Mouse (Mus musculus) myocyte (in vitro differentiated cells): ENCODE measurements at regions not wholly inside any gene's neighbourhood (a gene's known extent, or its start where the extent isn't known, plus 50 kb on each side); places are given as distances from the start of the nearest gene placed in this dataset.

Experiments
- H3K27me3 ChIP-seq: one replicate; pipeline ENCODE4 v1.6.1; 2011; ENCODE audit not compliant: control insufficient read depth, insufficient read depth, insufficient read length
- H3K36me3 ChIP-seq: one replicate; pipeline ENCODE4 v1.6.1; 2011; ENCODE audit not compliant: control insufficient read depth, insufficient read depth
- H3K4me2 ChIP-seq: one replicate; pipeline ENCODE4 v1.6.1; 2011; ENCODE audit warnings: low read depth, control low read depth
- H3K4me3 ChIP-seq: one replicate; pipeline ENCODE4 v1.5.1; 2011; ENCODE audit warnings: mild to moderate bottlenecking, control low read depth, moderate library complexity
- H3K79me2 ChIP-seq: one replicate; pipeline ENCODE4 v1.6.1; 2011; ENCODE audit not compliant: control insufficient read depth, insufficient read depth
- H3ac ChIP-seq: one replicate; pipeline ENCODE4 v1.6.1; 2011; ENCODE audit not compliant: control insufficient read depth, insufficient read length
- CEBPB ChIP-seq: IDR thresholded peaks from 2 replicates; pipeline ENCODE4 v1.6.1; 2011; ENCODE audit warnings: mild to moderate bottlenecking, moderate library complexity; ENCODE audit not compliant: poor library complexity, insufficient read depth, severe bottlenecking
- E2F4 ChIP-seq: IDR thresholded peaks from one replicate; pipeline ENCODE4 v1.6.1; 2011; ENCODE audit warnings: mild to moderate bottlenecking, control low read depth, moderate library complexity; ENCODE audit not compliant: insufficient read depth
- MAX ChIP-seq: IDR thresholded peaks from one replicate; pipeline ENCODE4 v1.6.1; 2011; ENCODE audit warnings: low read depth, mild to moderate bottlenecking, control low read depth
- MYOD1 ChIP-seq, 3 experiments: IDR thresholded peaks; one replicate each; pipeline ENCODE4 v1.6.1; 2011; ENCODE audit warnings: control low read depth in 2 of 3, low read depth in 2 of 3, mild to moderate bottlenecking in 2 of 3, moderate library complexity in 1 of 3; ENCODE audit not compliant: insufficient read length in 2 of 3, control insufficient read depth in 1 of 3
- MYOG ChIP-seq, 3 experiments: IDR thresholded peaks; one replicate each; pipeline ENCODE4 v1.6.1; 2011; ENCODE audit warnings: control low read depth in 2 of 3, low read depth in 2 of 3, mild to moderate bottlenecking in 2 of 3; ENCODE audit not compliant: insufficient read length in 2 of 3, control insufficient read depth in 1 of 3, insufficient read depth in 1 of 3
- POLR2A ChIP-seq: IDR thresholded peaks from one replicate; pipeline ENCODE4 v1.6.1; 2011; ENCODE audit warnings: low read depth, mild to moderate bottlenecking, control low read depth, moderate library complexity; ENCODE audit not compliant: insufficient read length
- POLR2AphosphoS2 ChIP-seq: IDR thresholded peaks from one replicate; pipeline ENCODE4 v1.6.1; 2011; ENCODE audit warnings: low read depth, control low read depth; ENCODE audit not compliant: insufficient read length
- REST ChIP-seq: IDR thresholded peaks from one replicate; pipeline ENCODE4 v1.6.1; 2011; ENCODE audit warnings: mild to moderate bottlenecking, control low read depth, moderate library complexity; ENCODE audit not compliant: insufficient read depth, insufficient read length
- SRF ChIP-seq: IDR thresholded peaks from one replicate; pipeline ENCODE4 v1.6.1; 2011; ENCODE audit warnings: low read depth; ENCODE audit not compliant: control insufficient read depth, insufficient read length
- TCF12 ChIP-seq: IDR thresholded peaks from one replicate; pipeline ENCODE4 v1.6.1; 2011; ENCODE audit warnings: mild to moderate bottlenecking, control low read depth; ENCODE audit not compliant: poor library complexity, insufficient read depth, severe bottlenecking
- TCF3 ChIP-seq: IDR thresholded peaks from one replicate; pipeline ENCODE4 v1.6.1; 2011; ENCODE audit warnings: low read depth, control low read depth; ENCODE audit not compliant: insufficient read length
- USF1 ChIP-seq: IDR thresholded peaks from one replicate; pipeline ENCODE4 v1.6.1; 2011; ENCODE audit warnings: low read depth, mild to moderate bottlenecking, control low read depth, moderate library complexity

- no peak overlapping the region for H3K4me2 ChIP-seq
- no peaks in the 10 kb centered on the region for H3K36me3 ChIP-seq
- H3K79me2 ChIP-seq: no peaks in the 10 kb centered on the region
- TF ChIP-seq MYOD1 (IDR thresholded peaks at IDR 0.05; ENCODE audit: control insufficient read depth in 1 of 3, insufficient read length in 2 of 3, low read depth in 2 of 3) (peak in 1 of 3 experiments; percentile 21), USF1 (no peak), CEBPB (no peak), MAX (no peak)
- H3K4me3 ChIP-seq: no peak overlapping the region
- H3ac ChIP-seq: no peak overlapping the region
- H3K27me3 ChIP-seq: peaks cover 22% of the 10 kb centered on the region
These were observed 73.4 kb upstream of the Ppp2r5c start for GRCm38 (mm10) chr12:110373408-110374065.

- Histone ChIP-seq H3ac (no peak overlapping the region), H3K4me2 (no peak overlapping the region), H3K79me2 (no peaks in the 10 kb centered on the region), H3K4me3 (no peak overlapping the region), H3K27me3 (peaks cover 22% of the 10 kb centered on the region), H3K36me3 (no peaks in the 10 kb centered on the region)
- no peak for TF ChIP-seq MYOG (IDR thresholded peaks at IDR 0.05; ENCODE audit: control insufficient read depth in 1 of 3, insufficient read depth in 1 of 3, insufficient read length in 2 of 3, low read depth in 2 of 3)
- no peak for TF ChIP-seq CEBPB
- TF ChIP-seq REST: no peak
- TF ChIP-seq POLR2A: no peak
- no peak for TF ChIP-seq E2F4
- TF ChIP-seq POLR2AphosphoS2: no peak
- no peak for TF ChIP-seq MYOD1 (IDR thresholded peaks at IDR 0.05; ENCODE audit: control insufficient read depth in 1 of 3, insufficient read length in 2 of 3, low read depth in 2 of 3)
- no peak for TF ChIP-seq SRF
- TF ChIP-seq TCF12: no peak
- no peak for TF ChIP-seq USF1
- TF ChIP-seq TCF3: no peak
- no peak for TF ChIP-seq MAX
These were observed 71.8 kb upstream of the Ppp2r5c start for GRCm38 (mm10) chr12:110375139-110375538.

GRCm38 (mm10) chr12:110376062-110376837, 70.7 kb upstream of the Ppp2r5c start:
- H3K4me2 ChIP-seq: no peak overlapping the region
- no peak overlapping the region for H3K4me3 ChIP-seq
- H3K79me2 ChIP-seq: no peaks in the 10 kb centered on the region
- TF ChIP-seq POLR2A (no peak), E2F4 (no peak), MYOG (IDR thresholded peaks at IDR 0.05; ENCODE audit: control insufficient read depth in 1 of 3, insufficient read depth in 1 of 3, insufficient read length in 2 of 3, low read depth in 2 of 3) (no peak)
- no peaks in the 10 kb centered on the region for H3K36me3 ChIP-seq
- H3ac ChIP-seq: no peak overlapping the region
- H3K27me3 ChIP-seq: peaks cover 22% of the 10 kb centered on the region

GRCm38 (mm10) chr12:110376838-110377150, 70.1 kb upstream of the Ppp2r5c start:
- Histone ChIP-seq H3K4me2 (no peak overlapping the region), H3K79me2 (no peaks in the 10 kb centered on the region), H3K4me3 (no peak overlapping the region), H3ac (no peak overlapping the region), H3K27me3 (peaks cover 22% of the 10 kb centered on the region), H3K36me3 (no peaks in the 10 kb centered on the region)
- TF ChIP-seq TCF3: no peak
- TF ChIP-seq POLR2A: no peak
- TF ChIP-seq MYOD1 (IDR thresholded peaks at IDR 0.05; ENCODE audit: control insufficient read depth in 1 of 3, insufficient read length in 2 of 3, low read depth in 2 of 3): no peak
- no peak for TF ChIP-seq MYOG (IDR thresholded peaks at IDR 0.05; ENCODE audit: control insufficient read depth in 1 of 3, insufficient read depth in 1 of 3, insufficient read length in 2 of 3, low read depth in 2 of 3)
- no peak for TF ChIP-seq POLR2AphosphoS2
- no peak for TF ChIP-seq SRF
- TF ChIP-seq CEBPB: no peak
- no peak for TF ChIP-seq REST
- no peak for TF ChIP-seq USF1
- no peak for TF ChIP-seq MAX
- TF ChIP-seq TCF12: no peak
- no peak for TF ChIP-seq E2F4

- H3ac ChIP-seq: no peak overlapping the region
- TF ChIP-seq MAX: no peak
- no peak for TF ChIP-seq TCF12
- TF ChIP-seq CEBPB: no peak
- TF ChIP-seq MYOD1 (IDR thresholded peaks at IDR 0.05; ENCODE audit: control insufficient read depth in 1 of 3, insufficient read length in 2 of 3, low read depth in 2 of 3): no peak
- TF ChIP-seq MYOG (IDR thresholded peaks at IDR 0.05; ENCODE audit: control insufficient read depth in 1 of 3, insufficient read depth in 1 of 3, insufficient read length in 2 of 3, low read depth in 2 of 3): no peak
- no peak for TF ChIP-seq USF1
- TF ChIP-seq POLR2AphosphoS2: no peak
- TF ChIP-seq SRF: no peak
- no peak for TF ChIP-seq E2F4
- no peak for TF ChIP-seq POLR2A
- no peak for TF ChIP-seq REST
- TF ChIP-seq TCF3: no peak
- peaks cover 22% of the 10 kb centered on the region for H3K27me3 ChIP-seq
- H3K79me2 ChIP-seq: no peaks in the 10 kb centered on the region
- no peaks in the 10 kb centered on the region for H3K36me3 ChIP-seq
- no peak overlapping the region for H3K4me2 ChIP-seq
- H3K4me3 ChIP-seq: no peak overlapping the region
These were observed 69.6 kb upstream of the Ppp2r5c start for GRCm38 (mm10) chr12:110377306-110377705.
